Mouse (Mus musculus) liver, embryonic 11.5 days (tissue): Measurements from ENCODE around the gene Prr12. TPM values are rescaled to one million over a fixed set of nuclear protein-coding genes. Genes with fewer than 3 reads are reported as not detected.

Experiments used
- ATAC-seq: fragments of 200-750 bp; cut with Nextera tagmentation; replicated peaks from 2 replicates; pipeline ENCODE4 v1.8.0; 2017; ENCODE audit warnings: moderate number of reproducible peaks, mild to moderate bottlenecking, moderate TSS enrichment, moderate library complexity; ENCODE audit not compliant: low FRiP score
- DNase-seq: peaks from one replicate; pipeline ENCODE4 v3.0.0-alpha.2; 2017; ENCODE audit warnings: low spot score
- H3K27ac ChIP-seq: fragments of 300-500 bp; sonication (generic); 2 replicates; pipeline ENCODE4 v1.5.1; 2014; ENCODE audit warnings: mild to moderate bottlenecking, low read depth, low read length, control low read depth
- H3K27me3 ChIP-seq: fragments of 300-500 bp; sonication (generic); replicated peaks from 2 replicates; pipeline ENCODE4 v1.6.1; 2014; ENCODE audit warnings: low read length, mixed read lengths; ENCODE audit not compliant: control insufficient read depth, insufficient read depth
- H3K36me3 ChIP-seq: fragments of 300-500 bp; sonication (generic); 2 replicates; pipeline ENCODE4 v1.6.1; 2014; ENCODE audit warnings: mild to moderate bottlenecking, low read length, moderate library complexity, mixed read lengths; ENCODE audit not compliant: control insufficient read depth, insufficient read depth
- H3K4me1 ChIP-seq: fragments of 300-500 bp; sonication (generic); replicated peaks from 2 replicates; pipeline ENCODE4 v1.6.1; 2014; ENCODE audit warnings: low read length, mixed read lengths; ENCODE audit not compliant: control insufficient read depth, insufficient read depth
- H3K4me2 ChIP-seq: fragments of 300-500 bp; sonication (generic); 2 replicates; pipeline ENCODE4 v1.6.1; 2014; ENCODE audit warnings: mild to moderate bottlenecking, control low read depth, moderate library complexity
- H3K4me3 ChIP-seq: fragments of 300-500 bp; sonication (generic); 2 replicates; pipeline ENCODE4 v1.5.1; 2014; ENCODE audit warnings: low read depth, low read length, control low read depth
- H3K9ac ChIP-seq: fragments of 300-500 bp; sonication (generic); 2 replicates; pipeline ENCODE4 v1.6.1; 2014; ENCODE audit warnings: low read depth, low read length, control low read depth
- H3K9me3 ChIP-seq: fragments of 300-500 bp; sonication (generic); 2 replicates; pipeline ENCODE4 v1.6.1; 2016; ENCODE audit warnings: low read length, inconsistent platforms, mixed read lengths; ENCODE audit not compliant: control insufficient read depth
- WGBS: fragments of 180-500 bp; shearing (Covaris S2); extraction: QIAGEN DNeasy Blood & Tissue Kit; methylation state at CpG from one replicate; pipeline ENCODE4 v1.1.7; 2014; 5-methylcytosine and 5-hydroxymethylcytosine counted together
- polyA plus RNA-seq: library from polyadenylated mRNA; unstranded; fragments of >200 nt; fragmentation: Nextera tagmentation; extraction: Ambion mirVana; gene quantifications from 2 replicates; pipeline ENCODE4 v1.2.1, GENCODE M21; 2014

Prr12 gene
- polyA plus RNA-seq, 1 experiment from 2014 or later: 8.7 TPM

GRCm38 (mm10) chr7:45007141-45007540 lies 45.5 kb downstream of the Prr12 start:
- no peak for DNase-seq
- Histone ChIP-seq H3K9ac (no peak overlapping the region), H3K27me3 (no peaks in the 10 kb centered on the region), H3K4me1 (no peaks in the 10 kb centered on the region), H3K36me3 (peaks cover 84% of the 10 kb centered on the region), H3K9me3 (no peaks in the 10 kb centered on the region), H3K27ac (no peak overlapping the region), H3K4me2 (no peak overlapping the region), H3K4me3 (no peak overlapping the region)
- ATAC-seq: no peak
- 95% methylated on average over 29 of the region's 29 CpGs for WGBS

DNA sequence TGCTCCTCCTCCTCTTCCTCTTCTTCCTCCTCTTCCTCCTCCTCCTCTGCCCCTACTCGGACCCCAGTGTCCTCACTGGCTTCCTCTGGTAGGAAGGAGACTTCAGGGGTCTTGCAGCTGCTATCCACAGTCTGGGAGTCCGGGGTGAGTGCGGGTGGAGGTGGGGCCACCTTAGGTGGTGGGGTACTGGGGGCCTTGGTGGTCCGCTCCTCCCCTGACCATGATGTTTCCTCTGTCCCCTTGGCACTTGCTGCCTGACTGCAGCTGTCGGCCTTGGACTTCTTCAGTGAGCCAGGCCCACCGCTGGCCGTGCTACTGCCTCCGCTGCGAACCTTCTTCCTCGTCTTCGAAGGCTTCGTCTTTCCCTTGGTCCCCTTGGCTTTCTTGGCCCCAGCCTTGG lies 46.2 kb downstream of the Prr12 start:
- Histone ChIP-seq H3K27me3 (no peaks in the 10 kb centered on the region), H3K27ac (no peak overlapping the region), H3K9ac (no peak overlapping the region), H3K4me2 (no peak overlapping the region), H3K36me3 (peaks cover 84% of the 10 kb centered on the region), H3K4me3 (no peak overlapping the region), H3K9me3 (no peaks in the 10 kb centered on the region), H3K4me1 (no peaks in the 10 kb centered on the region)
- DNase-seq (no peak), ATAC-seq (no peak)
- 88% methylated on average over 12 of the region's 12 CpGs for WGBS

DNA sequence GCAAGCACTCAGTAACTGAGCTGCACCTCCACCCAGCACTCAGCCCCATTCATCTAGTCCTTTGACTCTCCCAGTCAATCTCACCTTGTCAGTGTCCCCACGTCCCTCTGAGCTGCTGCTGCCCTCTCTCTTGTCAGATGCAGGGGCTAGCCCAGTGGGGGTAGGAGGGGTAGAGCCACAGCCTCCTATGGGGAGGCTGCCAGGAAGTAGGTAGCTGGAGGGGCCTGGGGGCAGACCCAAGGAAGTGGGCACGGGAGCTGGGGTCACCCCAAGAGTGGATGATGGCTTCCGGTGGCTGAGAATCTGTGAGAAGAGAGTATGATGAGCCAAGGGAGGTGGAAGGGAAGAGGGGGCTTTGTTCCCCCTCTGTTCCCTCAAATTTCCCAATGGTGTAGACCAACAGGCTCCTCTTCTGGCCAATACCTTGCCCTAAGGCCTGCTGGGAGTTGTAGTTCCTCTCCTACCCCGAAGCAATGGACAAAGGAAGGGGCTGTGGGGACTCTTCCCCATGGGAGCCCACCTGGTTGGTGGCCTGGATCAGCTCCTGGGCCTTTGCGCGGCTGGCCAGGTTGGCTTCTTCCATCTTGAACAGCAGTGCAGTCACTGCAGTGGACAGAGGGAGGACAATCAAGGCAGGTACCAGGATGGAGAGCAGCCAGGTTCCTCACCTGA lies 47.2 kb downstream of the Prr12 start:
- no peaks in the 10 kb centered on the region for H3K27me3 ChIP-seq
- WGBS: 88% methylated on average over 6 of the region's 6 CpGs
- no peak overlapping the region for H3K9ac ChIP-seq

GRCm38 (mm10) chr7:45004546-45004945 lies 48.1 kb downstream of the Prr12 start:
- ATAC-seq: no peak
- H3K27ac ChIP-seq: no peak overlapping the region
- 49% methylated on average over 3 of the region's 3 CpGs for whole genome bisulfite sequencing
- peaks cover 5% of the 10 kb centered on the region for H3K4me1 ChIP-seq
- no peak overlapping the region for H3K9ac ChIP-seq
- no peaks in the 10 kb centered on the region for H3K9me3 ChIP-seq
- H3K27me3 ChIP-seq: no peaks in the 10 kb centered on the region
- no peak overlapping the region for H3K4me2 ChIP-seq
- H3K36me3 ChIP-seq: peaks cover 91% of the 10 kb centered on the region
- H3K4me3 ChIP-seq: no peak overlapping the region
- DNase-seq: no peak

More for the DNA sequence above, 47.2 kb downstream of the Prr12 start:
- no peak for ATAC-seq
- H3K9me3 ChIP-seq: no peaks in the 10 kb centered on the region
- H3K4me1 ChIP-seq: peaks cover 3% of the 10 kb centered on the region; the same call in 1 of the 2 replicates
- no peak for DNase-seq
- H3K27ac ChIP-seq: no peak overlapping the region
- peaks cover 91% of the 10 kb centered on the region for H3K36me3 ChIP-seq
- no peak overlapping the region for H3K4me2 ChIP-seq
- no peak overlapping the region for H3K4me3 ChIP-seq

- DNase-seq: no peak
- H3K27me3 ChIP-seq: no peaks in the 10 kb centered on the region
- no peak for ATAC-seq
- H3K4me2 ChIP-seq: no peak overlapping the region
- H3K36me3 ChIP-seq: peaks cover 70% of the 10 kb centered on the region
- no peak overlapping the region for H3K9ac ChIP-seq
- H3K27ac ChIP-seq: no peak overlapping the region
- H3K4me1 ChIP-seq: peaks cover 20% of the 10 kb centered on the region
- no peak overlapping the region for H3K4me3 ChIP-seq
- no peaks in the 10 kb centered on the region for H3K9me3 ChIP-seq
- 78% methylated on average over 7 of the region's 7 CpGs for WGBS
These were observed 50.2 kb downstream of the Prr12 start for GRCm38 (mm10) chr7:45002440-45002839.

DNA sequence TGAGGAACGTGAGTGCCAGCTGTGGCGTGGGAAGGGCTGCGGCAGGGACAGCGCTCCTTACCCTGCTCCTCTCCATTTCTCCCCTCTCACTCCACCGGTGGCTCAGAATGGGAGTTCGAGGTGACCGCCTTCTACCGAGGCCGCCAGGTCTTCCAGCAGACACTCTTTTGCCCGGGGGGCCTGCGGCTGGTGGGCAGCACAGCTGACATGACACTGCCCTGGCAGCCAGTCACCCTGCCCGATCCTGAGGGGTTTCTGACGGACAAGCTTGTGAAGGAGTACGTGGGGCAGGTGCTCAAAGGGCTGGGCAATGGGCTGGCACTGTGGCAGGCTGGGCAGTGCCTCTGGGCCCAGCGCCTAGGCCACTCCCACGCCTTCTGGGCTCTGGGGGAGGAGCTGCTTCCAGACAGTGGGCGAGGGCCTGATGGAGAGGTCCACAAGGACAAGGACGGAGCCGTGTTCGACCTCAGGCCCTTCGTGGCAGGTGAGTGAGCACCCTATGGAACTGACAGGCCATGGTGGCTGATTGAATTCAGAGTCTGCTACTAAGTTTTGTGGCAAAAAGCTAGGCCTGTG lies 52.1 kb downstream of the Prr12 start:
- ATAC-seq (no peak), DNase-seq (no peak)
- peak overlapping the region; percentile 8; the same call in 1 of the 2 replicates for H3K27ac ChIP-seq
- no peak overlapping the region for H3K4me2 ChIP-seq
- H3K27me3 ChIP-seq: no peaks in the 10 kb centered on the region
- WGBS: 88% methylated on average over 21 of the region's 21 CpGs
- H3K9me3 ChIP-seq: no peaks in the 10 kb centered on the region
- H3K9ac ChIP-seq: no peak overlapping the region
- H3K4me1 ChIP-seq: peaks cover 29% of the 10 kb centered on the region
- H3K4me3 ChIP-seq: no peak overlapping the region; the same call in 1 of the 2 replicates
- peaks cover 54% of the 10 kb centered on the region for H3K36me3 ChIP-seq

DNA sequence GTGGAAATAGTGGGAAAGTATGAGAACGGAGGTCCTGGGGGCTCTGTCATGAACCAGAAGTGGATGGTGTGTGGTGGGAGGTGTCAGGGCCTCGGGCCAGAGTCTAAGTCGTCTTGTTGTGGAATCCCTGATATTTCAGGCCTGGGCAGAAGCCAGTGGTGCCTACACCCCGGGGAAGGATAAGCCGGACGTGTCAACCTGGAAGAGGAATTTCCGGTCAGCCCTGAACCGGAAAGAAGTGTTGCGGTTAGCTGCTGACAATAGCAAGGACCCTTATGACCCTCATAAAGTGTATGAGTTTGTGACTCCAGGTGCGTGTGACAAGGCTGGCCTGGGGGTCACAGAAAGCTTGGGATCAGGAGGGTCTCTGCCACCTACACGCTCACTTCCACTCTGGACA lies 52.9 kb downstream of the Prr12 start:
- Histone ChIP-seq H3K36me3 (peaks cover 49% of the 10 kb centered on the region), H3K9ac (peak overlapping the region; percentile 20; the same call in 1 of the 2 replicates), H3K27me3 (no peaks in the 10 kb centered on the region), H3K9me3 (no peaks in the 10 kb centered on the region), H3K4me3 (no peak overlapping the region), H3K27ac (no peak overlapping the region), H3K4me2 (peak overlapping the region; percentile 99), H3K4me1 (peaks cover 29% of the 10 kb centered on the region)
- no peak for DNase-seq
- ATAC-seq: no peak
- 83% methylated on average over 11 of the region's 11 CpGs for WGBS

DNA sequence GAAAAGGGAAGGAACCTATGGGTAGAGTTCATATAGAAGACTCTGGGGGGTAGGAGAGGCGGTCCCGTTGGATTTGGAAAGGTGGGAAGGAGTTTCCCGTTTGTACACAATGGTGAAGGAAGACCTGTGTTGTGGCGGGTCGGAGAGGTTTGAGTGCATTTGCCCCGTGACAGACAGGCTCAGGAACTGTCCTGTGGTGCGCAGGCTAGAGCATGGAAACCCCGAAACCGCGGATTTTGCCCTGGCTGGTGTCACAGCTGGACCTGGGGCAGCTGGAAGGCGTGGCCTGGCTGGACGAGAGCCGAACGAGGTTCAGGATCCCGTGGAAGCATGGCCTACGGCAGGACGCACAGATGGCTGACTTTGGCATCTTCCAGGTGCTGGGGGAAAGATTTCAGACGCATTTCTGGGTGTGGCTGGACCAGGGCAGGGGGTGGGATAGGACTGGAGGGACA lies 54.2 kb downstream of the Prr12 start, which contains the start of gene Bcl2l12:
Bcl2l12 (minus strand) TSS at position 212 of the 455 bp plus-strand sequence.
- WGBS: 2% methylated on average over 18 of the region's 18 CpGs
- peaks cover 41% of the 10 kb centered on the region for H3K36me3 ChIP-seq
- peak within 1 kb of the TSS; percentile 80 for H3K4me3 ChIP-seq
- H3K27ac ChIP-seq: peak within 1 kb of the TSS; percentile 94
- no peaks in the 10 kb centered on the region for H3K27me3 ChIP-seq
- H3K4me1 ChIP-seq: peaks cover 29% of the 10 kb centered on the region
- no peaks in the 10 kb centered on the region for H3K9me3 ChIP-seq
- peak within 1 kb of the TSS; percentile 94 for H3K9ac ChIP-seq
- peak; percentile 71 for DNase-seq
- peak; percentile 6; the same call in 1 of the 2 replicates for ATAC-seq
- H3K4me2 ChIP-seq: peak within 1 kb of the TSS; percentile 99
